Mouse (Mus musculus): ENCODE data around the gene Pfkm. TPM values are rescaled to one million over a fixed set of nuclear protein-coding genes. Genes with fewer than 3 reads are reported as not detected.

Gene Pfkm
- polyA plus RNA-seq, 1 experiment, result 54.0 TPM

DNA sequence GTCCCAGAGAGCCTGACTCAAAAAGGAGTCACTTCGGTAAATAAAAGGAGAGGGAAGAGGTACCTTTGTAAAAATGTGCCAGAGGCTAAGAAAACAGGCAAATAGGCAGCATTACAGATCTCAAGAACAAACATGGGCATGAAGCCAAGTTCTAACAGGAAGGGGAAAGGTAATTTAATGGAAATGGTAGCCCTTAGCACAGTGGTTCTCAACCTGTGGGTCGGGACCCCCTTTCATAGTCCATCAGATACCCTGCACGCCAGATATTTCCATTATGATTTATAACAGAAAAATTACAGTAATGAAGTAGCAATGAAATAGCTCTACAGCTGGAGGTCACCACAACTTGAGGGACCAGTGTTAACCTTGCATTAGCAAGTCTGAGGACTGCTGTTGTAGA, 84.9 kb downstream of the Pfkm start:
- Histone ChIP-seq H3K4me1 (ENCODE audit: control insufficient read depth, insufficient read depth, low read length) (no peaks in the 10 kb centered on the region), H3K4me3 (replicated peaks; ENCODE audit: extremely low read depth, low read depth, low read length) (no peak overlapping the region)
- no peak for DNase-seq
- 65% methylated on average over 3 of the region's 3 CpGs for WGBS
- TF ChIP-seq CTCF (IDR thresholded peaks at IDR 0.05; ENCODE audit: insufficient read depth, low read length) (no peak), POLR2A (IDR thresholded peaks at IDR 0.05; ENCODE audit: borderline replicate concordance, extremely low read depth, low read depth, low read length) (no peak)

DNA sequence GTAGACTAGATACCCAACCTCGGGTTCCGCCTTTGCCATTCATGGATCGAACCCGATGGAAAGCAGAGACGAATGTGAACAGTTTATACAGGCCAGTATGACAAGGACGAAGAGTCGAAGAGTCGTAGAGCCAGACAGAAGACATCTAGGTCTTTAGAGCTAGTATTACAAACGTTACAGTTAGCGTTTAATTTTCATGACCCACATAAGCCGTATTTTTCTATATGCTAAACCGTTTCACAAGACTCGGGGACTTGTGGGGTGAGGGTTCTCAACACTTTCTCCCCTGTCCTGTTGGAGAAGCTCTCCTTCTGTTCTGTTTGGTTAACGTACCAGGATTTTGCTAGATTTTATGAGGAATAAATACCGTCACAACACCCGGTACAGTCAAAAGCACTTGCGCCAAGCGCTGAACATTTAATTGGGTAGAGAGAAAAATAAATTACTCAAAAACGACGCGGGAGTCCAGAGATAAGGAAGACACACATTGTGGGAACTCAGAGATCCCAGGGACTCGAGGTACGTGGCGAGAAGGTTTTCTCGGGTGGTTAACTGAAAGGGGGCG, 88.3 kb downstream of the Pfkm start:
- Histone ChIP-seq H3K4me1 (ENCODE audit: control insufficient read depth, insufficient read depth, low read length) (no peaks in the 10 kb centered on the region), H3K4me3 (replicated peaks; ENCODE audit: extremely low read depth, low read depth, low read length) (peak overlapping the region; percentile 58)
- no peak; the same call in 1 of the 2 replicates for TF ChIP-seq POLR2A (IDR thresholded peaks at IDR 0.05; ENCODE audit: borderline replicate concordance, extremely low read depth, low read depth, low read length)
- TF ChIP-seq CTCF (IDR thresholded peaks at IDR 0.05; ENCODE audit: insufficient read depth, low read length), result no peak
- whole genome bisulfite sequencing, result 13% methylated on average over 26 of the region's 26 CpGs
- no peak for DNase-seq

DNA sequence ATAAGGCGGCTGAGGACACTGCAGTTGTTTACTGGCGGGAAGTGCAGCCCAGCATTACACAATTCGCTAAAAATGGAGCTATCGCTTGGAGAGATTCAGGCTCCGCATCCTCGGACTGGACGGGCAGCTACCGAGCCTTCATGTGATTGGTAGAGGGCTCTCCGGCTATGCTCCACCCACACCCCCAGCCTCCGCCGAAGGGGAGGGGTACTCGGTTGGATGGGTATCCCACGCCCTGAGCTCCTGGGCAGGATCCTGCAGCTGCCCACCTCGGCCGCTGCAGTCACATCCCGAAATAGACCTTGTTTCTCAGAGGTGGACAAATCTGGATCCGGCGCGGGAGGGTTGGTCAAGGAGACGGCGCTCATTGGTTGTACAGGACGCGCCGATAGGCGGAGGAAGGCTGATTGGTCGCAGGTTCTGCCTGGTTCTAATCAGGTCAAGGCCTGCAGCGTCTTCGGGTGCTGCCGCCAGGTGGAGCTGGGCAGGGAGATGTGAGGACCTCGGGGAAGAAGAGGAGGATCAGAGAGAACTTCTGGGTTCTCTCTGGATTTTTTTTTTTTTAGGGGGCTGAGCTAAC, 88.8 kb downstream of the Pfkm start:
- peak overlapping the region; percentile 58 for H3K4me3 ChIP-seq (replicated peaks; ENCODE audit: extremely low read depth, low read depth, low read length)
- peak; percentile 83 for DNase-seq
- TF ChIP-seq CTCF (IDR thresholded peaks at IDR 0.05; ENCODE audit: insufficient read depth, low read length) (peak; percentile 80), POLR2A (IDR thresholded peaks at IDR 0.05; ENCODE audit: borderline replicate concordance, extremely low read depth, low read depth, low read length) (peak; percentile 60; the same call in 1 of the 2 replicates)
- no peaks in the 10 kb centered on the region for H3K4me1 ChIP-seq (ENCODE audit: control insufficient read depth, insufficient read depth, low read length)
- WGBS, result under 1% methylated on average over 30 of the region's 30 CpGs

Other genes starting within 250 kb of the Pfkm start
- gene Hdac7, start 248.1 kb upstream of the Pfkm start, polyA plus RNA-seq (2012; rRNA removed), result 254 and 294 TPM in 2 replicates
- gene Vdr, start 182.0 kb upstream of the Pfkm start, polyA plus RNA-seq (2012; rRNA removed), result 4.0 and 6.3 TPM in 2 replicates
- 25.8 and 34.2 TPM in 2 replicates for gene Tmem106c, start 128.4 kb upstream of the Pfkm start, polyA plus RNA-seq (2012; rRNA removed)
- gene Col2a1, start 87.9 kb upstream of the Pfkm start, polyA plus RNA-seq (2012; rRNA removed), result 0.14 and 0.51 TPM in 2 replicates
- 8.7 and 13.1 TPM in 2 replicates for gene Senp1, start 1.2 kb downstream of the Pfkm start, polyA plus RNA-seq (2012; rRNA removed)
- gene Asb8, start 73.0 kb downstream of the Pfkm start, polyA plus RNA-seq (2012; rRNA removed), result 32.0 and 40.0 TPM in 2 replicates
- 4.9 and 5.0 TPM in 2 replicates for gene Ccdc184, start 74.6 kb downstream of the Pfkm start, polyA plus RNA-seq (2012; rRNA removed)
- not detected in 2 replicates for gene Olfr288, start 103.0 kb downstream of the Pfkm start, polyA plus RNA-seq (2012; rRNA removed)
- not detected in 2 replicates for gene Gm44579, start 128.4 kb downstream of the Pfkm start, polyA plus RNA-seq (2012; rRNA removed)
- not detected in 2 replicates for gene Olfr287, start 128.5 kb downstream of the Pfkm start, polyA plus RNA-seq (2012; rRNA removed)
- gene Olfr286, start 141.9 kb downstream of the Pfkm start, polyA plus RNA-seq (2012; rRNA removed), result not detected in 2 replicates
- gene H1fnt, start 164.7 kb downstream of the Pfkm start, polyA plus RNA-seq (2012; rRNA removed), result not detected in 2 replicates
- 7.7 and 9.6 TPM in 2 replicates for gene Zfp641, start 203.6 kb downstream of the Pfkm start, polyA plus RNA-seq (2012; rRNA removed)
- not detected in 2 replicates for gene Olfr285, start 224.8 kb downstream of the Pfkm start, polyA plus RNA-seq (2012; rRNA removed)
- gene Olfr284, start 248.4 kb downstream of the Pfkm start, polyA plus RNA-seq (2012; rRNA removed), result not detected in 2 replicates

Data from lung, adult 2 months (tissue).